Mouse (Mus musculus) midbrain, embryonic 16.5 days (tissue): Measurements from ENCODE around the gene Kat14. TPM values are rescaled to one million over a fixed set of nuclear protein-coding genes. Genes with fewer than 3 reads are reported as not detected.

Experiments
- ATAC-seq: fragments of 200-750 bp; cut with Nextera tagmentation; 2 replicates; pipeline ENCODE4 v1.8.0; 2017; ENCODE audit warnings: moderate TSS enrichment
- H3K27ac ChIP-seq: fragments of 300-500 bp; sonication (generic); 2 replicates; pipeline ENCODE4 v1.5.1; 2014; ENCODE audit warnings: mild to moderate bottlenecking, low read length, mixed read lengths
- H3K27me3 ChIP-seq: fragments of 300-500 bp; sonication (generic); 2 replicates; pipeline ENCODE4 v1.6.1; 2014; ENCODE audit warnings: low read depth, low read length, mixed read lengths; ENCODE audit not compliant: control insufficient read depth, insufficient read depth
- H3K36me3 ChIP-seq: fragments of 300-500 bp; sonication (generic); 2 replicates; pipeline ENCODE4 v1.6.1; 2014; ENCODE audit warnings: mild to moderate bottlenecking, low read length, moderate library complexity, mixed read lengths; ENCODE audit not compliant: control insufficient read depth, insufficient read depth
- H3K4me1 ChIP-seq: fragments of 300-500 bp; sonication (generic); 2 replicates; pipeline ENCODE4 v1.6.1; 2014; ENCODE audit warnings: mild to moderate bottlenecking, low read length, mixed read lengths; ENCODE audit not compliant: control insufficient read depth, insufficient read depth
- H3K4me2 ChIP-seq: fragments of 300-500 bp; sonication (generic); 2 replicates; pipeline ENCODE4 v1.6.1; 2014; ENCODE audit warnings: mild to moderate bottlenecking, low read length, mixed read lengths
- H3K4me3 ChIP-seq: fragments of 300-500 bp; sonication (generic); 2 replicates; pipeline ENCODE4 v1.5.1; 2014; ENCODE audit warnings: low read depth, mild to moderate bottlenecking, low read length, moderate library complexity, mixed read lengths
- H3K9ac ChIP-seq: fragments of 300-500 bp; sonication (generic); 2 replicates; pipeline ENCODE4 v1.6.1; 2014; ENCODE audit warnings: low read depth, low read length, mixed read lengths
- H3K9me3 ChIP-seq: fragments of 300-500 bp; sonication (generic); replicated peaks from 2 replicates; pipeline ENCODE4 v1.6.1; 2014; ENCODE audit warnings: mild to moderate bottlenecking, low read length, mixed read lengths; ENCODE audit not compliant: control insufficient read depth, poor library complexity, severe bottlenecking
- WGBS: fragments of 180-500 bp; shearing (Covaris S2); extraction: QIAGEN DNeasy Blood & Tissue Kit; methylation state at CpG from one replicate; pipeline ENCODE4 v1.1.7; 2014; 5-methylcytosine and 5-hydroxymethylcytosine counted together
- polyA plus RNA-seq: library from polyadenylated mRNA; unstranded; fragments of >200 nt; fragmentation: Nextera tagmentation; extraction: Ambion mirVana; gene quantifications from 2 replicates; pipeline ENCODE4 v1.2.1, GENCODE M21; 2015

Gene Kat14
- polyA plus RNA-seq, 1 experiment from 2014 or later: 26.4 TPM

- Histone ChIP-seq H3K27ac (no peak overlapping the region), H3K4me1 (no peaks in the 10 kb centered on the region), H3K9me3 (no peaks in the 10 kb centered on the region), H3K4me3 (no peak overlapping the region), H3K9ac (no peak overlapping the region), H3K27me3 (no peaks in the 10 kb centered on the region), H3K4me2 (no peak overlapping the region), H3K36me3 (no peaks in the 10 kb centered on the region)
- ATAC-seq: no peak
- 86% methylated on average over 8 of the region's 8 CpGs for WGBS
Measured at GRCm38 (mm10) chr2:144428659-144429058, 59.9 kb downstream of the Kat14 start.

- no peak overlapping the region for H3K9ac ChIP-seq
- H3K4me3 ChIP-seq: no peak overlapping the region
- no peak overlapping the region for H3K27ac ChIP-seq
- H3K27me3 ChIP-seq: no peaks in the 10 kb centered on the region
- no peak for ATAC-seq
- H3K4me2 ChIP-seq: no peak overlapping the region
- H3K9me3 ChIP-seq: no peaks in the 10 kb centered on the region
- 84% methylated on average over 7 of the region's 7 CpGs for WGBS
- H3K36me3 ChIP-seq: no peaks in the 10 kb centered on the region
- H3K4me1 ChIP-seq: no peaks in the 10 kb centered on the region
Measured at GRCm38 (mm10) chr2:144429171-144429570, 60.4 kb downstream of the Kat14 start.

- H3K4me3 ChIP-seq: no peak overlapping the region
- no peaks in the 10 kb centered on the region for H3K27me3 ChIP-seq
- H3K4me2 ChIP-seq: no peak overlapping the region
- 78% methylated on average over 5 of the region's 5 CpGs for WGBS
- H3K9me3 ChIP-seq: no peaks in the 10 kb centered on the region
- H3K36me3 ChIP-seq: no peaks in the 10 kb centered on the region
- ATAC-seq: no peak
- H3K9ac ChIP-seq: no peak overlapping the region
- no peak overlapping the region for H3K27ac ChIP-seq
- no peaks in the 10 kb centered on the region for H3K4me1 ChIP-seq
Measured at GRCm38 (mm10) chr2:144431286-144431825, 62.6 kb downstream of the Kat14 start.

- no peak overlapping the region for H3K4me2 ChIP-seq
- 81% methylated on average over 10 of the region's 10 CpGs for WGBS
- no peak for ATAC-seq
- H3K9me3 ChIP-seq: no peaks in the 10 kb centered on the region
- H3K9ac ChIP-seq: no peak overlapping the region
- no peaks in the 10 kb centered on the region for H3K27me3 ChIP-seq
- no peak overlapping the region for H3K27ac ChIP-seq
- H3K4me1 ChIP-seq: no peaks in the 10 kb centered on the region
- no peaks in the 10 kb centered on the region for H3K36me3 ChIP-seq
- H3K4me3 ChIP-seq: no peak overlapping the region
Measured at GRCm38 (mm10) chr2:144435679-144436078, 66.9 kb downstream of the Kat14 start.

- Histone ChIP-seq H3K36me3 (no peaks in the 10 kb centered on the region), H3K27ac (no peak overlapping the region), H3K4me2 (no peak overlapping the region), H3K4me1 (no peaks in the 10 kb centered on the region), H3K9ac (no peak overlapping the region), H3K27me3 (no peaks in the 10 kb centered on the region), H3K4me3 (no peak overlapping the region), H3K9me3 (no peaks in the 10 kb centered on the region)
- WGBS: 61% methylated on average over 4 of the region's 4 CpGs
- ATAC-seq: no peak
Measured at GRCm38 (mm10) chr2:144438424-144438823, 69.6 kb downstream of the Kat14 start.

GRCm38 (mm10) chr2:144439191-144439700 is 70.5 kb downstream of the Kat14 start:
- no peaks in the 10 kb centered on the region for H3K4me1 ChIP-seq
- H3K36me3 ChIP-seq: no peaks in the 10 kb centered on the region
- H3K4me3 ChIP-seq: no peak overlapping the region
- H3K4me2 ChIP-seq: no peak overlapping the region
- H3K27me3 ChIP-seq: no peaks in the 10 kb centered on the region
- 75% methylated on average over 3 of the region's 3 CpGs for WGBS
- H3K9ac ChIP-seq: no peak overlapping the region
- H3K27ac ChIP-seq: no peak overlapping the region
- no peaks in the 10 kb centered on the region for H3K9me3 ChIP-seq
- ATAC-seq: no peak

GRCm38 (mm10) chr2:144441386-144441915 is 72.7 kb downstream of the Kat14 start:
- ATAC-seq: no peak
- Histone ChIP-seq H3K4me3 (no peak overlapping the region), H3K9me3 (no peaks in the 10 kb centered on the region), H3K36me3 (no peaks in the 10 kb centered on the region), H3K4me1 (no peaks in the 10 kb centered on the region), H3K27me3 (no peaks in the 10 kb centered on the region), H3K4me2 (no peak overlapping the region), H3K9ac (no peak overlapping the region), H3K27ac (no peak overlapping the region)
- 88% methylated on average over 11 of the region's 11 CpGs for WGBS

GRCm38 (mm10) chr2:144446360-144446999 is 77.7 kb downstream of the Kat14 start:
- Histone ChIP-seq H3K36me3 (no peaks in the 10 kb centered on the region), H3K27me3 (no peaks in the 10 kb centered on the region), H3K27ac (no peak overlapping the region), H3K4me3 (no peak overlapping the region), H3K4me2 (no peak overlapping the region), H3K4me1 (no peaks in the 10 kb centered on the region), H3K9ac (no peak overlapping the region), H3K9me3 (no peaks in the 10 kb centered on the region)
- 80% methylated on average over 7 of the region's 7 CpGs for WGBS
- no peak for ATAC-seq

GRCm38 (mm10) chr2:144450378-144450777 is 81.6 kb downstream of the Kat14 start:
- ATAC-seq: no peak
- no peaks in the 10 kb centered on the region for H3K4me1 ChIP-seq
- WGBS: 76% methylated on average over 2 of the region's 2 CpGs
- H3K4me2 ChIP-seq: no peak overlapping the region
- no peak overlapping the region for H3K4me3 ChIP-seq
- H3K9me3 ChIP-seq: no peaks in the 10 kb centered on the region
- H3K9ac ChIP-seq: no peak overlapping the region
- no peaks in the 10 kb centered on the region for H3K27me3 ChIP-seq
- no peaks in the 10 kb centered on the region for H3K36me3 ChIP-seq
- no peak overlapping the region for H3K27ac ChIP-seq
